Mouse (Mus musculus) brain, embryonic 14.5 days (tissue): ENCODE results near the gene Col4a4. TPM values are rescaled to one million over a fixed set of nuclear protein-coding genes. Genes with fewer than 3 reads are reported as not detected.

Source experiments
- DNase-seq: peaks from one replicate; pipeline ENCODE4 v3.0.0-alpha.2; 2011; ENCODE audit warnings: low read depth
- CTCF ChIP-seq: fragments of 200-500 bp; IDR thresholded peaks from 2 replicates; pipeline ENCODE4 v1.5.1; 2012; ENCODE audit warnings: inconsistent platforms, mild to moderate bottlenecking, moderate library complexity, borderline replicate concordance; ENCODE audit not compliant: insufficient read depth, insufficient read length; ENCODE audit errors: extremely low read depth
- POLR2A ChIP-seq: fragments of 200-500 bp; IDR thresholded peaks from 2 replicates; pipeline ENCODE4 v1.6.1; 2012; ENCODE audit warnings: mild to moderate bottlenecking, inconsistent platforms, borderline replicate concordance; ENCODE audit not compliant: poor library complexity, insufficient read depth, insufficient read length, severe bottlenecking; ENCODE audit errors: extremely low read depth
- polyA plus RNA-seq: library from polyadenylated mRNA; depleted of rRNA; stranded (reverse); fragments of >200 nt; gene quantifications from 2 replicates; pipeline ENCODE4 v1.2.3, GENCODE M21; 2012

Gene Col4a4
- polyA plus RNA-seq, 1 experiment = 0.34 TPM

DNA sequence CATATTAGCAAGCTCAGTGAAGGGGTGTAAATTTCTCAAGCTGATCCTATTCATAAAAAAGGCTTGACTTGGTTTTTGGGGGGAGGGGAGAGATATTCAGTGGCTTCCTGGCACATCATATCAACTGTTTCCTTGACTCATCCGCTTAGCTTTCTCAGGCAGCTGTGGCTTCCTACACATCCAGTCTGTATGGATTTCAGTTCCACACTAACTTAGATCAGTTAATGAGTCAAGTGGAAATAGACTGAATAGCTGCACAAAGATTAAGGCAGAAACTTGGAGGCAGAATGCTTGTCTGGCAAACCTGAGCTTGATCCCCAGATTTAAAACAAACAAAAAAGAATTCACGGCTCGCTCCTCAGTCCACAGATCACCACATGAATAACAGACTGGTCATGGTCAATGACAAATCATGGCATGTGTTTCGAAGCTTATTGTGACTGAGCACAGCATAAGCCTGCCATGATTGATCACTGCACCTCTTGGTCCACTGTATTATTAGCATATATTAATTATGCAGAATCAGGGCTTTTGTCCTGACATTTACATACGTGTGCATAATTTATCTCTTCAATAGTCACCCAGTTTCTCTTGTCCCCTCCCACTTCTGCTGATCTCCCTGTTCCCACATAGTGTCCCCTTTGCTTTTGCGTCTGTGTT lies 50.0 kb downstream of the Col4a4 start:
- peak; percentile 66 for DNase-seq
- TF ChIP-seq POLR2A (no peak), CTCF (no peak)

- TF ChIP-seq CTCF (no peak), POLR2A (no peak)
- peak; percentile 46 for DNase-seq
Observed at GRCm38 (mm10) chr1:82527931-82528330, 58.7 kb downstream of the Col4a4 start.

GRCm38 (mm10) chr1:82491954-82492353 lies 94.7 kb downstream of the Col4a4 start:
- TF ChIP-seq CTCF = no peak
- no peak for TF ChIP-seq POLR2A
- no peak for DNase-seq

- TF ChIP-seq POLR2A (no peak), CTCF (no peak)
- no peak for DNase-seq
Observed at GRCm38 (mm10) chr1:82486371-82486770, 100.3 kb downstream of the Col4a4 start.

GRCm38 (mm10) chr1:82482371-82482770 lies 104.3 kb downstream of the Col4a4 start:
- TF ChIP-seq CTCF (no peak), POLR2A (no peak)
- DNase-seq = no peak

DNA sequence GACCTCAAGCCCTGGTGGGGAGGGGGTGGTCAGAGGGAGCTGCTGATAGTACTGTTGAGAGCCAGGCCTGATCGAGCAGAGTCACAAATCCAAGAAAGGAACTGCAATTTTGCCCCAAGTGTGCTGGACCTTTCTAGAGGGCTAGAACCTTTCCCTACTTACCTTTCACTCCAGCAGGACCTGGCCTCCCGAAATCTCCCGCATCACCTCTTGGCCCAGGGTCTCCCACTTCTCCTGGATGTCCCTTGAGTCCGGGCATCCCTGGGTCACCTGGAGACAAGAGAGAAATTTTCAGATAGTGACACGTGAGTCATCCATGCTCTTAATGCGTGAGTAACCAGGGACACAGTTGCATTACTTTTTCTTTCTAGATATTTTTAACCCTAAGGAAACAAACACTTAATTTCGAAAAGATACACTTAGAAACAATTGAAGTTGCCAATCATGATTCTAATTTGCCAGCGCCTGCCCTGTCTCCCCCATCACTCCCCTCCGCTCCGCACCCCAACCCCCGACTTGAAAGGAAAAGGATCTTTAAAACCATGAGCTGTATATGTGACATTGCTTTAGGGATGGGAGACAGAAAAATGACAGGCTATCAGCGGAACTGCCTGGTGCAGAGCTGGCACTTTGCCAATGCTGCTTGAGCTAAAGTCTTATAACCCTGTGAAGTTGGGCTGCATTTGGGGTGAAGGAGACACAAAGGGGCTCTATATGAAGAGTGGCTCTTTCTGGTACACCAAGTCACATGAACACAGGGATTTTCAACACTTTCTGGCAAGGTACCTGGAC lies 106.8 kb downstream of the Col4a4 start:
- TF ChIP-seq POLR2A (no peak), CTCF (no peak)
- peak; percentile 66 for DNase-seq

- TF ChIP-seq POLR2A (no peak), CTCF (no peak)
- peak; percentile 79 for DNase-seq
Observed at GRCm38 (mm10) chr1:82476746-82477145, 109.9 kb downstream of the Col4a4 start.

DNA sequence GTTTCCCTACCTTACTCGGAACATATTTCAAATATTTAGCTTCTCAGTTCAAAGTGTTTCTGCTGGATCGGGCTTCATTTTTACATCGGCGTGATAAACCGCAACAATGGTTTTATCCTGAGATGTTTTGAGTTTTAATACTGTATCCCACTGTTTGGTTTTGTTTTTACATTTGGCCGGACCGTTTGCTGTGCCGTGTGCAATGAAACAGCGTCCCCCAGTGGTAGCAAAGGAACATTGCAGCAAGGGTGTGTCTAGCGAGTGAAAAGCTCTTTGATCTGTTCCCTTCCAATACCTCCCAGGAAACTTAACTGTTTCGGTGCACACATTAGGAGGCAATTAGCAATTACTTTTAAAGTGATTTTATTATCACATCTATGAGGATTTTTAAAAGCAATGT lies 110.4 kb downstream of the Col4a4 start:
- DNase-seq = peak; percentile 86
- TF ChIP-seq CTCF (peak; percentile 97), POLR2A (no peak)

- no peak for DNase-seq
- TF ChIP-seq POLR2A (no peak), CTCF (no peak)
Observed at GRCm38 (mm10) chr1:82475821-82476220, 110.8 kb downstream of the Col4a4 start.

DNA sequence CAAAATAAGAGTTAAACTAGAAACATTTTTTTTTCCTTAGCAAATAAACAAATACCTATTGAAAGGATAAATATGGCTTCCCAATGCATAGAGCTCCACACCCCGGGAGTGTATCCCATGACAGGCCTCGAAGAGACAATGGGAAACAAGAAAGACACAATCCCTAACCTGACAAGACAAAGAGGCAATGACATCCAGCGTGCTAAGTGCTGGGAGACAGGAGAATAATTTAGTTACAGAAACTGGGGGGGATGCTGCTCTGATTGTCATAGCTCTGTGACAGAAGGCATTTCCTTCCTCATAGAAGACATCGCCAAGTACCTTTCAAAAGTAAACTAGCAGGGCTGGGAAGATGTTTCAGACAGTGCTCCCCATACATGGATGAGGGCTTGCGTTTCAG lies 111.4 kb downstream of the Col4a4 start:
- no peak for TF ChIP-seq CTCF
- no peak for TF ChIP-seq POLR2A
- peak; percentile 60 for DNase-seq

GRCm38 (mm10) chr1:82474461-82474961 lies 112.1 kb downstream of the Col4a4 start:
- DNase-seq = peak; percentile 58
- TF ChIP-seq CTCF (no peak), POLR2A (no peak)

GRCm38 (mm10) chr1:82473467-82473866 lies 113.2 kb downstream of the Col4a4 start:
- TF ChIP-seq CTCF (no peak), POLR2A (no peak)
- no peak for DNase-seq
